Mouse (Mus musculus) kidney, adult 2 months (tissue): ENCODE results near the gene Dock4. TPM values are rescaled to one million over a fixed set of nuclear protein-coding genes. Genes with fewer than 3 reads are reported as not detected.
A peak's percentile ranks its signal among the peaks of the same experiment; 100 is the strongest.

Experiments used
- DNase-seq: peaks from one replicate; pipeline ENCODE4 v3.0.0; 2021
- H3K27ac ChIP-seq: fragments of 200-500 bp; 2 replicates; pipeline ENCODE4 v1.5.1; 2012; ENCODE audit warnings: low read depth, low read length, control low read depth, inconsistent platforms; ENCODE audit not compliant: insufficient read depth
- H3K27me3 ChIP-seq: fragments of 200-500 bp; replicated peaks from 2 replicates; pipeline ENCODE4 v1.6.1; 2012; ENCODE audit warnings: mild to moderate bottlenecking, moderate library complexity, low read length, inconsistent platforms; ENCODE audit not compliant: control insufficient read depth, insufficient read depth
- H3K36me3 ChIP-seq: fragments of 200-500 bp; 2 replicates; pipeline ENCODE4 v1.6.1; 2012; ENCODE audit warnings: mild to moderate bottlenecking, moderate library complexity, low read length, inconsistent platforms; ENCODE audit not compliant: control insufficient read depth, insufficient read depth
- H3K4me1 ChIP-seq: fragments of 200-500 bp; 2 replicates; pipeline ENCODE4 v1.6.1; 2011; ENCODE audit warnings: low read length; ENCODE audit not compliant: control insufficient read depth, insufficient read depth
- H3K4me3 ChIP-seq: fragments of 200-500 bp; 2 replicates; pipeline ENCODE4 v1.5.1; 2011; ENCODE audit warnings: mild to moderate bottlenecking, low read depth, low read length, control low read depth; ENCODE audit not compliant: insufficient read depth
- CTCF ChIP-seq: fragments of 200-500 bp; conservative IDR thresholded peaks from 2 replicates; pipeline ENCODE4 v1.5.1; 2011; ENCODE audit warnings: low read depth, mild to moderate bottlenecking, control low read depth, low read length, moderate library complexity, mixed read lengths; ENCODE audit not compliant: insufficient read depth, insufficient read length
- POLR2A ChIP-seq: fragments of 200-500 bp; IDR thresholded peaks from one replicate; pipeline ENCODE4 v1.6.1; 2011; ENCODE audit warnings: low read depth, low read length, control low read depth
- WGBS: fragments of 180-500 bp; shearing (Covaris S2); methylation state at CpG from one replicate; pipeline ENCODE4 v1.1.7; 2018; 5-methylcytosine and 5-hydroxymethylcytosine counted together
- polyA plus RNA-seq: library from polyadenylated mRNA; depleted of rRNA; stranded (reverse); fragments of >200 nt; gene quantifications from 2 replicates; pipeline ENCODE4 v1.2.3, GENCODE M21; 2012

The Dock4 gene
- polyA plus RNA-seq, 1 experiment = 4.1 TPM

DNA sequence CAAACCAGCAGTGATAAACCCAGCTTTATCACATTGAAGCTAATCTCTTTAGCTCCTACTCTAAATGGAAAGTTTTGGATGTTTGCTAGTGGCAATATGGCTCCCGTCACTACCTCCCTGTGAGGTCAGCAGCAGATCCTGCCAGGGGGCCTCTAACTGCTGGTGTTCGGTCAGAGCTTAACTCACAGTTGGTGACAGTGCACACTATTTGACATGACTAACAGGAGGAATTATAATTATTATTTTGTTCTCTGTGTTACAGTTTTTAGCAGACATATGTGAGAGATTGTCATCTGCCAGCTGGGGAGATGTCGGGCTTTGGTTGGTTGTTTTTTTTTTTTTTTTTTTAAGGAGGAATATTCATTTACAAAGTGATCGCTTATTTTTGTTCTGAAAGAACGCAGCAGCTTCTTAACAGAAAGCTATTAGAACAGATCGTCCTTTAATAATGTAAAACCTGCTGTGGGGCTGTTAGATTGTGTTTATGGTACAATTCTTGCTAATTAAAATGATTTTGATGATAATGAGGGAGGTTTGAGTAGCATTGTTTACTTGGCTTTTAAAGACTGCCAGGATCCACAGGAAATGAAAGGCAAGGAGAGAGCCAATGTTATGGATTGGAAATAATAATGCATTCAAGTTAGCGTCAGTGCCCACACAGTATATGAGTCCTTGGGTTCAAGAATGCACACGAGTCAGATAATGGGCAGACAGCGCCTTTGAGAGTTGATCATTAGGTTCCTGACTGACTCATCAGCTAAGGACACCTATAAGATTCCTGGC, 352.0 kb downstream of the Dock4 start:
- H3K4me1 ChIP-seq = peaks cover 13% of the 10 kb centered on the region
- no peak overlapping the region for H3K4me3 ChIP-seq
- 80% methylated on average over 9 of the region's 9 CpGs for WGBS
- DNase-seq = no peak
- H3K36me3 ChIP-seq = no peaks in the 10 kb centered on the region
- H3K27me3 ChIP-seq = no peaks in the 10 kb centered on the region
- TF ChIP-seq CTCF (no peak), POLR2A (no peak)
- no peak overlapping the region for H3K27ac ChIP-seq

GRCm38 (mm10) chr12:40798344-40799017, 352.7 kb downstream of the Dock4 start:
- no peak overlapping the region for H3K27ac ChIP-seq
- TF ChIP-seq POLR2A (no peak), CTCF (no peak)
- 77% methylated on average over 5 of the region's 5 CpGs for WGBS
- DNase-seq = no peak
- H3K4me1 ChIP-seq = peaks cover 13% of the 10 kb centered on the region
- H3K4me3 ChIP-seq = no peak overlapping the region
- H3K36me3 ChIP-seq = no peaks in the 10 kb centered on the region
- H3K27me3 ChIP-seq = no peaks in the 10 kb centered on the region

DNA sequence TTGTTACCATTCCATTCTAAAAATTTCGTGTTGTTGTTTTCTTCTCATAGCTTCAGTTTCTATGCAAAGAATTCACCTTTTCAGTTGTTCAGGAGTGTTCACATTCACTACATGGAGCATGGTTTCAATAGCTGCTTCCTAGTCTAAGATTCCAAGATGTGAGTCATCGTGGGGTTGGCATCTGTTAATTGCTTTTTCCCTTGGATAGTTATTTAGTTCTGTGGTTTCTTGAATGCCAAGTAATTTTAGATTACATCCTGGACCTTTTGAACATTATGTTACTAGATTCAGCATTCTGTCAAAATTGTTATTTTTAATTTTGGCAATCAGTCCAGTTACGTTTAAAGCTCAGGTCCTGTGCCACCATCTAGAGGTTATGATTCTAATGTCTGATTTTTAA, 355.7 kb downstream of the Dock4 start:
- no peaks in the 10 kb centered on the region for H3K36me3 ChIP-seq
- no peak overlapping the region for H3K27ac ChIP-seq
- H3K4me1 ChIP-seq = 0 out of 2 replicates have a peak, but pooled peaks cover 2% of the 10 kb centered on the region
- TF ChIP-seq CTCF (no peak), POLR2A (no peak)
- no peak overlapping the region for H3K4me3 ChIP-seq
- no peaks in the 10 kb centered on the region for H3K27me3 ChIP-seq
- 63% methylated on average over 3 of the region's 3 CpGs for WGBS
- no peak for DNase-seq

- no peak overlapping the region for H3K4me3 ChIP-seq
- WGBS = 74% methylated on average over 2 of the region's 2 CpGs
These were observed 359.5 kb downstream of the Dock4 start for GRCm38 (mm10) chr12:40805257-40805656.

GRCm38 (mm10) chr12:40807916-40808315, 362.2 kb downstream of the Dock4 start:
- 100% methylated on average over 1 of the region's 1 CpGs for WGBS
- Histone ChIP-seq H3K27ac (no peak overlapping the region), H3K4me1 (no peaks in the 10 kb centered on the region), H3K27me3 (no peaks in the 10 kb centered on the region), H3K4me3 (no peak overlapping the region), H3K36me3 (no peaks in the 10 kb centered on the region; the same call in 1 of the 2 replicates)
- no peak for DNase-seq
- no peak for TF ChIP-seq POLR2A
- TF ChIP-seq CTCF = no peak

More at GRCm38 (mm10) chr12:40805257-40805656, 359.5 kb downstream of the Dock4 start:
- no peak for TF ChIP-seq POLR2A
- TF ChIP-seq CTCF = no peak
- no peak for DNase-seq
- Histone ChIP-seq H3K27me3 (no peaks in the 10 kb centered on the region), H3K36me3 (no peaks in the 10 kb centered on the region; the same call in 1 of the 2 replicates), H3K4me1 (no peaks in the 10 kb centered on the region), H3K27ac (no peak overlapping the region)

GRCm38 (mm10) chr12:40813474-40813873, 367.7 kb downstream of the Dock4 start:
- Histone ChIP-seq H3K27ac (no peak overlapping the region), H3K27me3 (no peaks in the 10 kb centered on the region), H3K36me3 (no peaks in the 10 kb centered on the region; the same call in 1 of the 2 replicates), H3K4me3 (no peak overlapping the region), H3K4me1 (peaks cover 2% of the 10 kb centered on the region; the same call in 1 of the 2 replicates)
- no peak for DNase-seq
- 34% methylated on average over 2 of the region's 2 CpGs for WGBS
- TF ChIP-seq POLR2A = no peak
- no peak for TF ChIP-seq CTCF

- Histone ChIP-seq H3K27me3 (no peaks in the 10 kb centered on the region), H3K36me3 (no peaks in the 10 kb centered on the region), H3K4me1 (peaks cover 2% of the 10 kb centered on the region; the same call in 1 of the 2 replicates), H3K27ac (no peak overlapping the region), H3K4me3 (no peak overlapping the region)
- peak; percentile 17 for DNase-seq
- TF ChIP-seq CTCF = no peak
These were observed 369.1 kb downstream of the Dock4 start for GRCm38 (mm10) chr12:40814659-40815363.
